Mouse (Mus musculus) adrenal gland (tissue): ENCODE measurements around the gene 4933436I01Rik.

Source experiments
- intact Hi-C: fragments of 180-260 bp; cut with DNase I; formaldehyde crosslinking; loops from one replicate; pipeline ENCODE4 v1.15.1; 2025
- long read RNA-seq, 2 experiments: library from polyadenylated mRNA; unstranded; transcript quantifications; one replicate each; pipeline ENCODE4 v2.0.0; 2020; ENCODE audit warnings: borderline replicate concordance in 1 of 2; ENCODE audit not compliant: insufficient replicate concordance in 1 of 2

Gene 4933436I01Rik
- long read RNA-seq, experiment 1: 0 reads
- long read RNA-seq, experiment 2: 0 reads

GRCm38 (mm10) chrX:67921350-67921749 is at the start of gene 4933436I01Rik:
Gene 4933436I01Rik, minus strand, starts transcription at chrX:67921450.
- intact Hi-C loops: no loop called here

GRCm38 (mm10) chrX:67924769-67925470 is 3.7 kb upstream of the 4933436I01Rik start:
- intact Hi-C loops: no loop called here

- intact Hi-C loops: no loop called here
Observed at GRCm38 (mm10) chrX:67883406-67883805, 37.8 kb downstream of the 4933436I01Rik start.
